Mouse (Mus musculus): ENCODE results near the gene B4galnt3. TPM values are rescaled to one million over a fixed set of nuclear protein-coding genes. Genes with fewer than 3 reads are reported as not detected.

B4galnt3 gene
- total RNA-seq, 2 experiments from 2014 or later: 0.30 to 0.32 TPM

GRCm38 (mm10) chr6:120235874-120236273 lies 58.5 kb downstream of the B4galnt3 start:
- no peak for DNase-seq (ENCODE audit: extremely low spot score in 1 of 2, low spot score in 2 of 2)
- intact Hi-C loops (cut with DNase I): no loop called here

DNA sequence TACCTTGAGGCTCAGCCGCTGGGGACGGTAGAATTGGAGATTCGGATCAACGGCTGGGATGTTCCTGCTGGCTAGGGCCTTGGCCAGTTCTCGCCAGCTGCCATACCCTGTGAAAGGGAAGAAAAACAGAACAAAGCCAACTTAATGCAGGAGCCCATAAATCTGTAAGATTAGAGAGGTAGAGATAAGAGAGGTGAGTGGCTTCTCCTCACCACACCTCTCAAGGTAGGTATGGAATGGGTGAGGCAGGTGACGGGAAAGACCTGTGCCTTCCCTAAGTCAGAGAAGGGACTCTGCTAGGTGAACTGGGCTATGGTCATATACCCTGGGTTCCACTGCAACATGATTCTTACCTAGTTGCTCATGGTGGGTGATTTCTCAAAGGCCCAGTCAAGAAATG lies 61.5 kb downstream of the B4galnt3 start:
- no peak for DNase-seq (ENCODE audit: extremely low spot score in 1 of 2, low spot score in 2 of 2)
- intact Hi-C loops (cut with DNase I): no loop called here

DNA sequence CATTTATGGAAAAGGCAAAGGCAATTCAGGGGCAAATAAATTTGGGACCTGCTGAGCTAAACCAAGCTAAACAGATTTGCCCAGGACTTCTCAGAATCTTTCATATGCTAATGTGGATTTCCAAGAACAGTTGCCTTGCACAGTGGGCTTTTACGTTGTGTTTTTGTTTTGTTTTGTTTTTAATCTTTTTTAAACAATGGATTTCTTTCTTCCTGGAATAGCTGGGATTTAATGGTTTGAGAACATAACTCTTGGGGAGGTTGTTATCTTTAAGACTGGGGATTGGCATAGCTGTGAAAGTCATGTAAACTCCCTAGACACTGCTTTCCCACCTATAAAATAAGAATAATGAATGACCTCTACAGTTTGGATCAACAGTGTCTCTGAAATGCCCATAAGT lies 63.9 kb downstream of the B4galnt3 start:
- intact Hi-C loops (cut with DNase I): no loop called here
- DNase-seq (ENCODE audit: extremely low spot score in 1 of 2, low spot score in 2 of 2): no peak

GRCm38 (mm10) chr6:120229806-120230205 lies 64.6 kb downstream of the B4galnt3 start:
- intact Hi-C loops (cut with DNase I): no loop called here
- DNase-seq (ENCODE audit: extremely low spot score in 1 of 2, low spot score in 2 of 2): no peak

DNA sequence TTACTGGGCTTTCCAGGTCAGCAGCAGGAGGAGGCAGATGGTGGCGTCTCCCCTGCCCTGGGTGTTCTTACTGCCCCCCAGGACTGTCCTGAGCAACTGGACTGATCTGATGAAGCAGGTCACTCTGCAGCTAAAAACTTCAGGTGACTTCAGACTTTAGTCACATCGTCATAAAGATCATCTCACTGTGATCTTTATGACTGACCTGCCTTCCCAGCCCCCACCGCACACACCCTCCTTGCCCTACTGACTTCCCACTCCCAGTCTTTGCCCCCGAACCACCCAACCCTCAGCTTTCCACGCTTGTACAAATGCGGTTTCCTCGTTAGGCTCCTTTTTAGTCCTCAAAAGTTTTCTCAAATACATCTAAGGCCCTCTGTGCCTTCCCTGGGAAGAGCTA lies 67.3 kb downstream of the B4galnt3 start:
- no peak for DNase-seq (ENCODE audit: extremely low spot score in 1 of 2, low spot score in 2 of 2)
- intact Hi-C loops (cut with DNase I): no loop called here

DNA sequence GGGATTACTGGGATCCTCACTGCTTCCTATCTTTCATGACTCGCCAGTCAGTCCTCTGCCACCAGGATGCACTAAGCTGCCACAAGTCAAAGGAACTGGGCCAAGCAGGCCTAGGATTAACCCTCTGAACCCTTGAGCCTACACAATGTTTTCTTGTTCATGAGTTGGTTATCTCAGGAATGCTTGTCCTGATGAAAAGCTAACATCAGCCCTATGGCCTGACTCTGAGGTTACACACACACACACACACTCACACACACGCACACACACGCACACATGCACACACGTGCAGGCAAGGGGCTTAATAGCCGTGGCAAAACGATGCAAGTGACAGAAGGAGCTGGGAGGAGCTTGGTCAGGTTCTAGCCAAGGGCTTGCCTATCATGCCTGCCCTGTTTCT lies 69.0 kb downstream of the B4galnt3 start:
- intact Hi-C loops (cut with DNase I): no loop called here
- DNase-seq (ENCODE audit: extremely low spot score in 1 of 2, low spot score in 2 of 2): no peak

GRCm38 (mm10) chr6:120222669-120223068 lies 71.7 kb downstream of the B4galnt3 start:
- DNase-seq (ENCODE audit: extremely low spot score in 1 of 2, low spot score in 2 of 2): peak; percentile 9 to 62
- intact Hi-C loops (cut with DNase I): loop anchor here (2.0 kb wide), 1 partner anchor 78 kb away; no protein-coding TSS in a partner anchor

GRCm38 (mm10) chr6:120219281-120219680 lies 75.1 kb downstream of the B4galnt3 start:
- DNase-seq (ENCODE audit: extremely low spot score in 1 of 2, low spot score in 2 of 2): no peak
- intact Hi-C loops (cut with DNase I): no loop called here

DNA sequence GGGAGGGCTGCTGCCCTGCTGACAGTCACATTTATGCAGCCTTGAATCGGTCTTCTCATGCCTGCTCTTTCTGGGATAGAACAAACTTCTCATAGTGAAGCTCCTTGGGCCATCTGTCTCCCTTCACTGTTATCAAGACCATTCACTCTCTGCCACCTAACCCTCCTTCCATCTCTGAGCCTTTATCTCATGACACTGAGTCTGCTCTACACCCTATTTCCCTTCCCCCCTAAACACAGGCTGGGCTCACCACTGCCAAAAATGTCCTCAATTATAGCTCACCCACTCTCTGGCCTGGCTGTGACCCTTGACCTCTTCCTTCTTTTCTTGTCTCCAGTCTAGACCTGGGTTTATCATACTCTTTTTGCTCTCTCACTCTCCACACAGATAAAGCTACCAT lies 77.7 kb downstream of the B4galnt3 start:
- intact Hi-C loops (cut with DNase I): no loop called here
- no peak for DNase-seq (ENCODE audit: extremely low spot score in 1 of 2, low spot score in 2 of 2)

GRCm38 (mm10) chr6:120211536-120211935 lies 82.8 kb downstream of the B4galnt3 start:
- no peak for DNase-seq (ENCODE audit: extremely low spot score in 1 of 2, low spot score in 2 of 2)
- intact Hi-C loops (cut with DNase I): no loop called here

GRCm38 (mm10) chr6:120206586-120206985 lies 87.8 kb downstream of the B4galnt3 start:
- no peak for DNase-seq (ENCODE audit: extremely low spot score in 1 of 2, low spot score in 2 of 2)
- intact Hi-C loops (cut with DNase I): no loop called here

DNA sequence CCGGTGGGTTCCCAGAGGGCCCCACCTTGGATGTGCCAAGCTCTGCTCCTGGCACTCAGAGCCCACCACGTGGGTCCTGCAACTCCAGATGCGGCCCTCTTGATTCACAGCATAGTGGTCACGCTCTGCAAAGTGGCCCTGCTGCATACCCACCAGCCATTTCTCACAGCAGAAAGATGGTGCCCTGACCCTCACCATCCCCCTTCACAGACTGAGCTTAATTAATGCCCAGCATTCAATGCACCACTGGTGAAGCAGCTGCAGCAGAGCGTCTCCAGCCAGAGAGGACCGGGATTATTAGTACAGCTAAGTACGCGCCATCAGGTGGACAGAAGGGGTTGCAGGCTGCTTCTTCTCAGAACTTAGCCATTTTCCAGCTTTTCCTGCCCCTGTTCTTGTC lies 92.0 kb downstream of the B4galnt3 start:
- intact Hi-C loops (cut with DNase I): no loop called here
- DNase-seq (ENCODE audit: extremely low spot score in 1 of 2, low spot score in 2 of 2): no peak

GRCm38 (mm10) chr6:120201956-120202355 lies 92.4 kb downstream of the B4galnt3 start:
- no peak for DNase-seq (ENCODE audit: extremely low spot score in 1 of 2, low spot score in 2 of 2)
- intact Hi-C loops (cut with DNase I): no loop called here

DNA sequence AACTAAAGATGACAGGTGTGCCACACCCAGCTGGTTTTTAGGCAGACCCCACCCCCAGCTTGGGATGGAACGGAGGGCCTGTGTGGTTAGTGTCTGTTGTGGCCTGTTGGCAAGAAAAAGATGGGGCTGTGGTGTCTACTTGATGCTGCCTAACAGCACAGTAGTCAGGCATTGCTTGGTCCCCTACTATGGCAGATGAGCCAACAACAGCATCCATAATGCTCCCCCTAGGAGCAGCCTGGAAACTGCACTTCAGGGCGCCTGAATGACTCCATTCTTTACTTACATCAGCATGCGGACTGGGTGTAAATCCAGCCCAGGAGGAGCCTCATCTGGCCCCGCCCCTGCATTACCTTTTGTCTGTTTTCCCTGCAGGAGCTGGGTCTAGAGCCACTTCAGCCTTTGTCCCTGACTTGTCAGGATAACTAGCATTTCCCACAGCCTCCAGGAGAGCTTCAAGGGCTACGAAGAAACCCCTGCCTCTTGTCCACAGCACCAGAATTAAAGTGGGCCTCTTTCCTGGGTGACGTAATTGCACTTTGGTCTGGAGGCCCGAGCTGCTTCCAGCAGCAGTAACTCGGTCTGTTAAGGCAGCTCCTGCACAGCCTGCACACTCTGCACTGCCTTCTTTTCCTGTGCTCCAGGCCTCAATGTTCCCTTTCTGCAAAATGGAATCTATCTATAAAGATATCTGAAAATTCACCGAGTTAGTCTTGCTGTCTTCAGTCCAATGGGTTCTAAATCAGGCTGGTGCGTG lies 94.5 kb downstream of the B4galnt3 start:
- DNase-seq (ENCODE audit: extremely low spot score in 1 of 2, low spot score in 2 of 2): no peak
- intact Hi-C loops (cut with DNase I): loop anchor here (10.0 kb wide), 1 partner anchor 715 kb away; no protein-coding TSS in a partner anchor

DNA sequence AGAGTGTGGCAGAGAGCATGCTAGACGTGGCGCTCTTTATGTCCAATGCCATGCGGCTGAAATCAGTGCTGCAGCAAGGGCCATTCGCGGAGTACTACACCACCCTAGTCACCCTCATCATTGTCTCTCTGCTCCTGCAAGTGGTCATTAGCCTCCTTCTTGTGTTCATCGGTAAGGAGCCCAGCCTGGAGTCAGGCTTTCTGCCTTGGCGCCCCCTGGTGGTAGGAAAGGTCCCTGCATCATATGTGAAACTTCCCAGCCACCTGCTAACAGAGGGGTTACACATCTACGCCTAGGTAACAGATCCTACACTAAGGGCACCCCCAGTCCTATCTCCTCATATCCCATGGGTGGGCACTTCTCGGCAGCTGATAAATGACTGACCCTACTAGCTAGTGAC lies 96.4 kb downstream of the B4galnt3 start:
- DNase-seq (ENCODE audit: extremely low spot score in 1 of 2, low spot score in 2 of 2): peak; percentile 38 to 63
- intact Hi-C loops (cut with DNase I): loop anchor here (10.0 kb wide), 1 partner anchor 713 kb away; no protein-coding TSS in a partner anchor

- intact Hi-C loops (cut with DNase I): loop anchor here (10.0 kb wide), 1 partner anchor 712 kb away; no protein-coding TSS in a partner anchor
- DNase-seq (ENCODE audit: extremely low spot score in 1 of 2, low spot score in 2 of 2): peak in 1 of 2 experiments; percentile 43
Measured at GRCm38 (mm10) chr6:120196837-120197236, 97.5 kb downstream of the B4galnt3 start.

DNA sequence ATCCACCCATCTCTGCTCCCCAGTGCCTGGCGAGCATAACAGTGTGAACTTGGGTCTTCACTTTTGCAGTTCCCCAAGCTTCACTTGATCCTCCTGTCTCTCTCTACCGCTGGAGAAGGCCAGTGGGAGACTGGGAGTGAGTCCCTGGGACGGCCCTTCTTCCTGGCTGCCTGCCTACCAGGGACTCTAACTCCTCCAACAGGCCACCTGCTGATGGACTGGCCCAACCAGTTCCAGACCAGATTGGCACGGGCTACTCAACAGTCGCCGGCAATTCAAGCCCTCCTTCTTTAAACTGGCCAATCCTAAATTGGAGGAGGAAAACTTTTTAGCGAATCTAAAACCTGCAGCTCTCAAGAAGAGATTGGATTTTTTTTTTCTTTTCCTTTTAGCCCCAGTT lies 99.4 kb downstream of the B4galnt3 start:
- DNase-seq (ENCODE audit: extremely low spot score in 1 of 2, low spot score in 2 of 2): peak in 1 of 2 experiments; percentile 38
- intact Hi-C loops (cut with DNase I): loop anchor here (2.0 to 10.0 kb wide), 2 partner anchors 194 to 710 kb away; no protein-coding TSS in a partner anchor

GRCm38 (mm10) chr6:120194305-120194704 lies 100.1 kb downstream of the B4galnt3 start:
- intact Hi-C loops (cut with DNase I): loop anchor here (2.0 to 10.0 kb wide), 2 partner anchors 194 to 710 kb away; no protein-coding TSS in a partner anchor

GRCm38 (mm10) chr6:120193793-120194192 lies 100.6 kb downstream of the B4galnt3 start:
- DNase-seq (ENCODE audit: extremely low spot score in 1 of 2, low spot score in 2 of 2): no peak
- intact Hi-C loops (cut with DNase I): loop anchor here (2.0 to 10.0 kb wide), 2 partner anchors 193 to 709 kb away; no protein-coding TSS in a partner anchor

More at GRCm38 (mm10) chr6:120194305-120194704, 100.1 kb downstream of the B4galnt3 start:
- DNase-seq (ENCODE audit: extremely low spot score in 1 of 2, low spot score in 2 of 2): no peak

GRCm38 (mm10) chr6:120193174-120193573 lies 101.2 kb downstream of the B4galnt3 start:
- intact Hi-C loops (cut with DNase I): loop anchor here (10.0 kb wide), 1 partner anchor 708 kb away; no protein-coding TSS in a partner anchor
- DNase-seq (ENCODE audit: extremely low spot score in 1 of 2, low spot score in 2 of 2): peak; percentile 64 to 87
